Mouse (Mus musculus): Measurements from ENCODE around the gene Ptgdr2. TPM values are rescaled to one million over a fixed set of nuclear protein-coding genes. Genes with fewer than 3 reads are reported as not detected.

The Ptgdr2 gene
- polyA plus RNA-seq, 2 experiments: 0.04 to 0.05 TPM

- 6% methylated on average over 18 of the region's 18 CpGs for WGBS (ENCODE audit: insufficient replicate concordance)
- peak overlapping the region in 1 of 2 experiments; percentile 14; a peak in 1 of 4 replicates for H3K4me3 ChIP-seq (ENCODE audit: insufficient read depth in 1 of 2, low read depth in 2 of 2, low read length in 2 of 2)
These were observed 42.5 kb downstream of the Ptgdr2 start for GRCm38 (mm10) chr19:10979184-10980168.

GRCm38 (mm10) chr19:10980210-10980609, 43.2 kb downstream of the Ptgdr2 start:
- DNase-seq (ENCODE audit: low read depth in 3 of 3, low spot score in 3 of 3): no peak
- TF ChIP-seq CTCF (IDR thresholded peaks at IDR 0.05; ENCODE audit: low read depth): no peak
- no peak for TF ChIP-seq EP300 (IDR thresholded peaks at IDR 0.05; ENCODE audit: low read depth)
- peak overlapping the region; percentile 37; the same call in 1 of the 2 replicates for H3K4me2 ChIP-seq (ENCODE audit: low read depth)
- H3K27ac ChIP-seq: no peak overlapping the region
- no peak overlapping the region for H3K9ac ChIP-seq (replicated peaks)
- no peak for ATAC-seq (ENCODE audit: insufficient read depth)
- H3K4me3 ChIP-seq (ENCODE audit: insufficient read depth in 1 of 2, low read depth in 2 of 2, low read length in 2 of 2): peak overlapping the region in 1 of 2 experiments; percentile 14; a peak in 1 of 4 replicates
- H3K9me3 ChIP-seq (ENCODE audit: control insufficient read depth, low read length): no peaks in the 10 kb centered on the region
- 44% methylated on average over 5 of the region's 5 CpGs for WGBS (ENCODE audit: insufficient replicate concordance)
- H3K36me3 ChIP-seq (replicated peaks; ENCODE audit: control insufficient read depth, insufficient read depth, low read depth): no peaks in the 10 kb centered on the region
- peaks cover 0 to 8% of the 10 kb centered on the region in 2 experiments; a peak in 2 of 4 replicates for H3K4me1 ChIP-seq (replicated peaks; ENCODE audit: control insufficient read depth in 2 of 2, insufficient read depth in 2 of 2, low read length in 1 of 2)
- H3K27me3 ChIP-seq (ENCODE audit: control insufficient read depth, insufficient read depth, low read length): no peaks in the 10 kb centered on the region

More at GRCm38 (mm10) chr19:10979184-10980168, 42.5 kb downstream of the Ptgdr2 start:
- H3K9ac ChIP-seq (replicated peaks): no peak overlapping the region
- peaks cover 0 to 8% of the 10 kb centered on the region in 2 experiments; a peak in 2 of 4 replicates for H3K4me1 ChIP-seq (replicated peaks; ENCODE audit: control insufficient read depth in 2 of 2, insufficient read depth in 2 of 2, low read length in 1 of 2)
- peak; percentile 79 for TF ChIP-seq CTCF (IDR thresholded peaks at IDR 0.05; ENCODE audit: low read depth)
- no peak for TF ChIP-seq EP300 (IDR thresholded peaks at IDR 0.05; ENCODE audit: low read depth)
- peak; percentile 47 to 58 (median 50) for DNase-seq (ENCODE audit: low read depth in 3 of 3, low spot score in 3 of 3)
- ATAC-seq (ENCODE audit: insufficient read depth): peak; percentile 47; the same call in 1 of the 2 replicates
- no peaks in the 10 kb centered on the region for H3K27me3 ChIP-seq (ENCODE audit: control insufficient read depth, insufficient read depth, low read length)
- H3K27ac ChIP-seq: no peak overlapping the region
- H3K36me3 ChIP-seq (replicated peaks; ENCODE audit: control insufficient read depth, insufficient read depth, low read depth): no peaks in the 10 kb centered on the region
- H3K9me3 ChIP-seq (ENCODE audit: control insufficient read depth, low read length): no peaks in the 10 kb centered on the region
- peak overlapping the region; percentile 37 for H3K4me2 ChIP-seq (ENCODE audit: low read depth)

GRCm38 (mm10) chr19:10983146-10983545, 46.2 kb downstream of the Ptgdr2 start:
- no peak overlapping the region for H3K4me2 ChIP-seq (ENCODE audit: low read depth)
- H3K9ac ChIP-seq (replicated peaks): no peak overlapping the region
- 21% methylated on average over 14 of the region's 14 CpGs for WGBS (ENCODE audit: insufficient replicate concordance)
- no peaks in the 10 kb centered on the region for H3K27me3 ChIP-seq (ENCODE audit: control insufficient read depth, insufficient read depth, low read length)
- TF ChIP-seq CTCF (IDR thresholded peaks at IDR 0.05; ENCODE audit: low read depth) (peak; percentile 76), EP300 (IDR thresholded peaks at IDR 0.05; ENCODE audit: low read depth) (no peak)
- H3K4me1 ChIP-seq (replicated peaks; ENCODE audit: control insufficient read depth in 2 of 2, insufficient read depth in 2 of 2, low read length in 1 of 2): peaks cover 0 to 8% of the 10 kb centered on the region in 2 experiments; a peak in 2 of 4 replicates
- H3K4me3 ChIP-seq (ENCODE audit: insufficient read depth in 1 of 2, low read depth in 2 of 2, low read length in 2 of 2): no peak overlapping the region
- no peaks in the 10 kb centered on the region for H3K36me3 ChIP-seq (replicated peaks; ENCODE audit: control insufficient read depth, insufficient read depth, low read depth)
- no peak for DNase-seq (ENCODE audit: low read depth in 3 of 3, low spot score in 3 of 3)
- no peak for ATAC-seq (ENCODE audit: insufficient read depth)
- H3K27ac ChIP-seq: no peak overlapping the region
- no peaks in the 10 kb centered on the region for H3K9me3 ChIP-seq (ENCODE audit: control insufficient read depth, low read length)

- H3K9ac ChIP-seq (replicated peaks): no peak overlapping the region
- no peak for DNase-seq (ENCODE audit: low read depth in 3 of 3, low spot score in 3 of 3)
- no peak for ATAC-seq (ENCODE audit: insufficient read depth)
- no peaks in the 10 kb centered on the region for H3K27me3 ChIP-seq (ENCODE audit: control insufficient read depth, insufficient read depth, low read length)
- no peak overlapping the region for H3K4me2 ChIP-seq (ENCODE audit: low read depth)
- no peak overlapping the region for H3K4me3 ChIP-seq (ENCODE audit: insufficient read depth in 1 of 2, low read depth in 2 of 2, low read length in 2 of 2)
- H3K9me3 ChIP-seq (ENCODE audit: control insufficient read depth, low read length): no peaks in the 10 kb centered on the region
- peaks cover 0 to 6% of the 10 kb centered on the region in 2 experiments; a peak in 2 of 4 replicates for H3K4me1 ChIP-seq (replicated peaks; ENCODE audit: control insufficient read depth in 2 of 2, insufficient read depth in 2 of 2, low read length in 1 of 2)
- 54% methylated on average over 13 of the region's 13 CpGs for WGBS (ENCODE audit: insufficient replicate concordance)
- H3K36me3 ChIP-seq (replicated peaks; ENCODE audit: control insufficient read depth, insufficient read depth, low read depth): no peaks in the 10 kb centered on the region
- TF ChIP-seq CTCF (IDR thresholded peaks at IDR 0.05; ENCODE audit: low read depth): peak; percentile 22
- no peak for TF ChIP-seq EP300 (IDR thresholded peaks at IDR 0.05; ENCODE audit: low read depth)
- H3K27ac ChIP-seq: no peak overlapping the region
These were observed 47.6 kb downstream of the Ptgdr2 start for GRCm38 (mm10) chr19:10984551-10984950.

- H3K9ac ChIP-seq (replicated peaks): no peak overlapping the region
- no peak overlapping the region for H3K27ac ChIP-seq
- H3K9me3 ChIP-seq (ENCODE audit: control insufficient read depth, low read length): no peaks in the 10 kb centered on the region
- WGBS (ENCODE audit: insufficient replicate concordance): 74% methylated on average over 4 of the region's 4 CpGs
- ATAC-seq (ENCODE audit: insufficient read depth) (no peak), DNase-seq (ENCODE audit: low read depth in 3 of 3, low spot score in 3 of 3) (no peak)
- H3K36me3 ChIP-seq (replicated peaks; ENCODE audit: control insufficient read depth, insufficient read depth, low read depth): no peaks in the 10 kb centered on the region
- no peak overlapping the region for H3K4me3 ChIP-seq (ENCODE audit: insufficient read depth in 1 of 2, low read depth in 2 of 2, low read length in 2 of 2)
- H3K4me1 ChIP-seq (replicated peaks; ENCODE audit: control insufficient read depth in 2 of 2, insufficient read depth in 2 of 2, low read length in 1 of 2): no peaks in the 10 kb centered on the region
- TF ChIP-seq EP300 (IDR thresholded peaks at IDR 0.05; ENCODE audit: low read depth) (no peak), CTCF (IDR thresholded peaks at IDR 0.05; ENCODE audit: low read depth) (no peak)
- no peaks in the 10 kb centered on the region for H3K27me3 ChIP-seq (ENCODE audit: control insufficient read depth, insufficient read depth, low read length)
- H3K4me2 ChIP-seq (ENCODE audit: low read depth): no peak overlapping the region
These were observed 48.9 kb downstream of the Ptgdr2 start for GRCm38 (mm10) chr19:10985889-10986288.

Data from liver, embryonic 14.5 days (tissue).